Mouse (Mus musculus) lung, embryonic 14.5 days (tissue): ENCODE data around the gene Nlrp4c. TPM values are rescaled to one million over a fixed set of nuclear protein-coding genes. Genes with fewer than 3 reads are reported as not detected.
"Not testable (repeated sequence)": the region's sequence is repeated elsewhere in the genome, so short reads cannot be mapped to it uniquely, and the experiment has no call there.

Source experiments
- ATAC-seq: fragments of 200-750 bp; cut with Nextera tagmentation; 2 replicates; pipeline ENCODE4 v1.8.0; 2017; ENCODE audit warnings: mild to moderate bottlenecking, moderate TSS enrichment, moderate library complexity; ENCODE audit not compliant: insufficient read depth
- DNase-seq: peaks from one replicate; pipeline ENCODE4 v3.0.0-alpha.2; 2015
- H3K27ac ChIP-seq: fragments of 300-500 bp; sonication (generic); 2 replicates; pipeline ENCODE4 v1.5.1; 2014; ENCODE audit warnings: low read depth, mild to moderate bottlenecking, moderate library complexity
- H3K27me3 ChIP-seq: fragments of 300-500 bp; sonication (generic); 2 replicates; pipeline ENCODE4 v1.6.1; 2014; ENCODE audit warnings: low read length, control low read depth; ENCODE audit not compliant: insufficient read depth
- H3K36me3 ChIP-seq: fragments of 300-500 bp; sonication (generic); 2 replicates; pipeline ENCODE4 v1.6.1; 2014; ENCODE audit warnings: control low read depth; ENCODE audit not compliant: insufficient read depth
- H3K4me1 ChIP-seq: fragments of 300-500 bp; sonication (generic); 2 replicates; pipeline ENCODE4 v1.6.1; 2014; ENCODE audit warnings: antibody characterized with exemption, control low read depth; ENCODE audit not compliant: insufficient read depth
- H3K4me2 ChIP-seq: fragments of 300-500 bp; sonication (generic); 2 replicates; pipeline ENCODE4 v1.6.1; 2014; ENCODE audit warnings: mild to moderate bottlenecking
- H3K4me3 ChIP-seq: fragments of 300-500 bp; sonication (generic); 2 replicates; pipeline ENCODE4 v1.5.1; 2014; ENCODE audit warnings: low read depth, low read length
- H3K9ac ChIP-seq: fragments of 300-500 bp; sonication (generic); 2 replicates; pipeline ENCODE4 v1.6.1; 2014
- H3K9me3 ChIP-seq: fragments of 300-500 bp; sonication (generic); 2 replicates; pipeline ENCODE4 v1.6.1; 2016; ENCODE audit warnings: low read depth, low read length, control low read depth
- CTCF ChIP-seq: IDR thresholded peaks from 2 replicates; pipeline ENCODE4 v1.5.1; 2016; ENCODE audit warnings: antibody characterized with exemption, low read depth
- WGBS: fragments of 180-500 bp; shearing (Covaris S2); extraction: QIAGEN DNeasy Blood & Tissue Kit; methylation state at CpG from one replicate; pipeline ENCODE4 v1.1.7; 2014; 5-methylcytosine and 5-hydroxymethylcytosine counted together
- polyA plus RNA-seq: library from polyadenylated mRNA; unstranded; fragments of >200 nt; fragmentation: Nextera tagmentation; extraction: Ambion mirVana; gene quantifications from 2 replicates; pipeline ENCODE4 v1.2.1, GENCODE M21; 2014

Gene Nlrp4c
- polyA plus RNA-seq = not detected in 2 replicates

DNA sequence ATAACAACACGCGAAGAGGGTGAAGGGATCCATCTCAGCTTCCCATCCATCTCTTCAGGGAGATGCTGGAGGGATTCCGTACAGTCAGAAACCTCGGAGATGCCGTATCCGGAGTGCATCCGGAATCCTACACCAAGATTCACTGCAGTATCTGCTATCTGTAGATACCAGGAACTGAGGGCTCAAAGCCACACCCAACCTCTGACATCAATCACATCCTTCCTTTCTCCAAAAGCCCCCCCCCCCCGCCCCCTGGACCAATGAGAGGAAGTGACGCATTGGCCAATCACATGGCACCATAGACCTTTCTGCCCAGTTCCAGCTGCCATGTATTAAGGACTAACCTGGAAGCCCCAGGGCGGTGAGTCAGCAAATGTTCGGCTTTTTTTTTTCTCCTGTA lies at the start of gene Nlrp4c:
Gene Nlrp4c (plus strand): TSS at position 301 of the 400 bp plus-strand sequence.
- Histone ChIP-seq H3K27me3 (no peaks in the 10 kb centered on the region), H3K9me3 (no peaks in the 10 kb centered on the region), H3K4me2 (no peak within 1 kb of the TSS), H3K4me3 (no peak within 1 kb of the TSS), H3K36me3 (no peaks in the 10 kb centered on the region), H3K4me1 (no peaks in the 10 kb centered on the region), H3K9ac (no peak within 1 kb of the TSS), H3K27ac (no peak within 1 kb of the TSS)
- DNase-seq (no peak), ATAC-seq (no peak)
- TF ChIP-seq CTCF = no peak
- 84% methylated on average over 11 of the region's 11 CpGs for WGBS

DNA sequence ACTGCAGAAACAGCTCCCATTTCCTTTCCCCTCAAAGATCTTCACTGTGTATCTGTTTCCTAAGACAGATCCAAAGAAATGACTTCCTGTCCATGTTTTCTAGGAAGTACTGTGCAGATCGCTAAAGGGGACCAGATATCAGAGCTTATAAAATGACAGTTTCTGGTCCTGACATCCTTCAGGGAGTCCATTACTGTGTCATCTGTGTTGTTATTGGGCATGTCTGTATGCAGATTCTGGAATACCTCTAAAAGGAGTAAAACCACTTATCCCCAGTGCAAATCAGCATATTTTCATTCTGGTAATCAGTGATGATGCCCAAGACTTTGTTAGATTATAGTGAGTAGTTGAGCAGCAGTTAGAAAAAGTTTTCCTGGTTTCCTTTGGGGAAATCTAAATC lies 34.1 kb upstream of the Nlrp4c start, which contains the start of gene Vmn1r65:
Gene Vmn1r65 (minus strand): TSS at position 101 of the 400 bp plus-strand sequence.
- Histone ChIP-seq H3K9ac (no peak within 1 kb of the TSS), H3K27ac (no peak within 1 kb of the TSS), H3K4me1 (no peaks in the 10 kb centered on the region), H3K27me3 (no peaks in the 10 kb centered on the region), H3K36me3 (no peaks in the 10 kb centered on the region), H3K9me3 (no peaks in the 10 kb centered on the region), H3K4me2 (no peak within 1 kb of the TSS), H3K4me3 (no peak within 1 kb of the TSS)
- TF ChIP-seq CTCF = no peak
- DNase-seq = no peak
- WGBS = 88% methylated on average over 1 of the region's 1 CpGs
- no peak for ATAC-seq

DNA sequence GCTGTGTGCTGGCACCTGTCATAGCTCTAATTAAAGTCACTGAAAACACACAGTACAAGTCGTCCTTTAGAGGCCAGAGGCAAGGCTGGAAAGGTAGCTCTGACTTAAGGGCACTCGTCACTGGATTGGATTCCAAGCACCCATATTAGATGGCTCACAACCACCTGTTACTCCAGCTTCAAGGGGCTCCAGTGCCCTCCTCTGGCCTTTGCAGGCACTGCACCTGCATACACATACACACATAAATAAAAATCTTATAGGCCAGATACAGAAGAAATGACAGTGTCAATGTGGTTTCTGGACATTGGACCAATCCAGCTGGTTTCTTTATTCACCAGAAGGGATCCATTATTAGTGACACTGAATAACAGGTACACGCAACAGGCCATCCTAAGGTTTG lies 74.5 kb downstream of the Nlrp4c start:
- no peak overlapping the region for H3K27ac ChIP-seq
- no peak overlapping the region for H3K9ac ChIP-seq
- 72% methylated on average over 3 of the region's 3 CpGs for WGBS
- no peak for DNase-seq
- H3K27me3 ChIP-seq = no peaks in the 10 kb centered on the region
- no peaks in the 10 kb centered on the region for H3K36me3 ChIP-seq
- H3K4me2 ChIP-seq = no peak overlapping the region
- H3K9me3 ChIP-seq = no peaks in the 10 kb centered on the region
- no peak overlapping the region for H3K4me3 ChIP-seq
- TF ChIP-seq CTCF = no peak
- ATAC-seq = no peak
- no peaks in the 10 kb centered on the region for H3K4me1 ChIP-seq

DNA sequence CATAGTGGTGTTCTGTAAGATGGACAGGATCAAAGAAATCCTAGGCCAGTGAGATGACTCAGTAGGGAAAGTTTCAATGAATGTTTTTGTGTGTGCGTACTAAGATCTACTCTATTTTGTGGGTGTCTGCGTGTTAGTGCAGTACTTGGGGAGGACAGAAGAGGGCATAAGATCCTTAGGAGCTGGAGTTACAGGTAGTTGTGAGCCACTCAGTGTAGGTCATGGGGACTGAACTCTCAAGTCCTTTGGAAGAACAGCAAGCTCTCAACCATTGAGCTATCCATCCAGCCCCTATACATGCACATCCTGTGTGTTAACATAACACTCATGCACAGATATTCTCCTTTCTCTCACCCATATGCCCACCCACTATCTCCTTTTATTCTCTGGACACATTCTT lies 75.1 kb downstream of the Nlrp4c start:
- not testable (repeated sequence) for DNase-seq, H3K4me3 ChIP-seq, H3K9ac ChIP-seq, H3K27ac ChIP-seq, H3K36me3 ChIP-seq, H3K27me3 ChIP-seq, H3K4me1 ChIP-seq, H3K9me3 ChIP-seq, ATAC-seq, H3K4me2 ChIP-seq
- 78% methylated on average over 2 of the region's 2 CpGs for WGBS

DNA sequence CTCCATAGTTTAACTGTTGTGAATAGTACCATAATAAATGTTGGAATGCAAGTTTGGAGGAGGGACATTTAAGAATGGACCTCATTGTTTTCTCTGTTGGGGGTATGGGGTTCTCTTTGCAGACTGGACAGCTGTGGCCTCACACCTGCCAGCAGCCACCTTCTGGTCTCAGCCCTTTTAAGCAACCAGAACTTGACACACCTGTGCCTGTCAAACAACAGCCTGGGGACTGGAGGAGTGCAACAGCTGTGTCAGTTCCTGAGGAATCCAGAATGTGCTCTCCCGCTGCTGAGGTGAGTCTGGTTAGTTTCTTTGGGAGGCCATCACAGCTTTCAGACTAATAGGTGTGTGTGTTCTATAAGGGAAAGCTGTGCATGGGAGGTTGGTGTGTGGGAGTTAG lies 76.2 kb downstream of the Nlrp4c start:
- not testable (repeated sequence) for H3K27me3 ChIP-seq, H3K4me3 ChIP-seq, H3K4me1 ChIP-seq, H3K36me3 ChIP-seq, H3K27ac ChIP-seq, H3K9ac ChIP-seq, DNase-seq, ATAC-seq, H3K9me3 ChIP-seq, H3K4me2 ChIP-seq
- WGBS = 54% methylated on average over 1 of the region's 1 CpGs

DNA sequence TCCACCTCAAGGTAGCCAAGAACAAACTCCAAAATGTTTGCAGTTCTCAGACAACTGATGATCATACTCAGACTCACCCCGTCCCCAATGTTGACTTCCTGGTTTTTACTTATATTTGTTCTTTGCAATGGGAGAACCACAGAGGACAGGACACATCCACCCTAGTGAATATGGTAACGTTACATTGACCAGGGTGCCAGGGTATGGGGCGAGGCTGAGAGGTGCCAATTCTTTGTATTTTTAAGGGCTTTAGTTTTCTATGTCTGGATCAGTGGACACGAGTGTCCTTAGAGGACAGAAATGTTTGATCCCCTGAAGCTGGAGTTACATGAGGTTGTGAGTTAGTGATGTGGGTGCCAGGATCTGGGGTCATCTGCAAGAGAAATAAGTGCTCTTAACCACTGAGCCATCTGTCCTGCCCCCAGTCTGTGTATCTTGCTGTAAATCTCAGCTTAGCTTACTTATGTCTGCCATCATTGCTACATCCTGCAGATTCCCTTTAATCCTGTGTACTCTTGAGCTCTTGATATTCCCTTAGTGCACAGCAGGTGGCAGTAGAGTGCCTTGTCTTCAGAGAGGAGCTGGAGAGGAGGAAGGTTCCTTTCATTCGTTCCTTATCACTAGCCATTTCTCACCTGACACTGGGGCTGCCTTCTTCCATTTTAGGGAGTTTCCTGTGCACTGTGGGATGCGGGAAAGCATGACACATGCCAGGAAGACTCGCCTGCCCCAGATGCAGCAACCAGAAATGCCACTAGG lies 81.9 kb downstream of the Nlrp4c start:
- H3K4me2 ChIP-seq = no peak overlapping the region

DNA sequence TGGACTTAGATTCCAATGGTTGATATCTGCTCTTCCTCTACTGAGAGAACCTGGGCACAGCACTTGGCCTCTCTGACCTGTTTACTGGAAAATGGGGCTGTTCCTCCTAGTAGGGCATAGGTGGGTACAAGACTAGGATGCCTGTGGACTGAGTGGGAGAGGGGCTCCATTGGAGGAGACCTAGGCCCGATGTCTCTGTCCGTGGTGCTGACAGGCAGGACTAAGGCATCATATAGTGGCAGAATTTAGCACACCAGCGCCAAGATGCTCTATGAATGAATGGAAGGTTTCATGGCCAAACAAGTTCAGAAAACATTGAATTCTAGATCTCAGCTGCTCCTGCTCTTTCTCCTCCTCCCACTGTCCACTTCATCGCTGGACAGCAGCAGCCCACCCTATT lies 85.4 kb downstream of the Nlrp4c start:
- H3K4me3 ChIP-seq = no peak overlapping the region
- WGBS = 37% methylated on average over 4 of the region's 4 CpGs
- ATAC-seq (no peak), DNase-seq (peak; percentile 35)
- H3K9me3 ChIP-seq = peaks cover 15% of the 10 kb centered on the region
- no peak for TF ChIP-seq CTCF
- H3K27ac ChIP-seq = no peak overlapping the region
- no peaks in the 10 kb centered on the region for H3K27me3 ChIP-seq
- peaks cover 32% of the 10 kb centered on the region for H3K36me3 ChIP-seq
- no peaks in the 10 kb centered on the region for H3K4me1 ChIP-seq
- no peak overlapping the region for H3K9ac ChIP-seq
- no peak overlapping the region for H3K4me2 ChIP-seq

More for the DNA sequence above, 81.9 kb downstream of the Nlrp4c start:
- ATAC-seq (peak; percentile 65), DNase-seq (peak; percentile 90)
- H3K4me1 ChIP-seq = no peaks in the 10 kb centered on the region
- H3K36me3 ChIP-seq = peaks cover 7% of the 10 kb centered on the region
- no peak overlapping the region for H3K9ac ChIP-seq
- TF ChIP-seq CTCF = peak; percentile 96
- H3K27me3 ChIP-seq = no peaks in the 10 kb centered on the region
- H3K4me3 ChIP-seq = no peak overlapping the region
- WGBS = 38% methylated on average over 7 of the region's 7 CpGs
- H3K27ac ChIP-seq = no peak overlapping the region
- H3K9me3 ChIP-seq = no peaks in the 10 kb centered on the region
